Mouse (Mus musculus): ENCODE measurements around the gene Cdkn1a.

- no peak for TF ChIP-seq CTCF (conservative IDR thresholded peaks at IDR 0.05; ENCODE audit: low read length)
- no peak for TF ChIP-seq NANOG (IDR thresholded peaks at IDR 0.05; ENCODE audit: borderline replicate concordance, low read length)
These were observed 20.6 kb downstream of the Cdkn1a start for GRCm38 (mm10) chr17:29111332-29111731.
